Mouse (Mus musculus) heart, embryonic 10.5 days (tissue): ENCODE results near the gene Luzp2. TPM values are rescaled to one million over a fixed set of nuclear protein-coding genes. Genes with fewer than 3 reads are reported as not detected.
A peak's percentile ranks its signal among the peaks of the same experiment; 100 is the strongest.

Source experiments
- DNase-seq: peaks from one replicate; pipeline ENCODE4 v3.0.0-alpha.2; 2017; ENCODE audit warnings: low spot score
- H3K27ac ChIP-seq: fragments of 300-500 bp; sonication (generic); 2 replicates; pipeline ENCODE4 v1.5.1; 2016; ENCODE audit warnings: mild to moderate bottlenecking
- H3K27me3 ChIP-seq: fragments of 300-500 bp; sonication (generic); 2 replicates; pipeline ENCODE4 v1.6.1; 2016; ENCODE audit warnings: mild to moderate bottlenecking; ENCODE audit not compliant: poor library complexity, insufficient read depth, severe bottlenecking
- H3K36me3 ChIP-seq: fragments of 300-500 bp; sonication (generic); 2 replicates; pipeline ENCODE4 v1.6.1; 2016; ENCODE audit warnings: mild to moderate bottlenecking, moderate library complexity
- H3K4me1 ChIP-seq: fragments of 300-500 bp; sonication (generic); 2 replicates; pipeline ENCODE4 v1.6.1; 2016; ENCODE audit warnings: mild to moderate bottlenecking
- H3K4me3 ChIP-seq: fragments of 300-500 bp; sonication (generic); 2 replicates; pipeline ENCODE4 v1.5.1; 2016; ENCODE audit warnings: mild to moderate bottlenecking, moderate library complexity
- H3K9me3 ChIP-seq: fragments of 300-500 bp; sonication (generic); 2 replicates; pipeline ENCODE4 v1.6.1; 2016; ENCODE audit warnings: mild to moderate bottlenecking, moderate library complexity
- WGBS: fragments of 180-500 bp; shearing (Covaris S2); methylation state at CpG from one replicate; pipeline ENCODE4 v1.1.7; 2016; 5-methylcytosine and 5-hydroxymethylcytosine counted together
- polyA plus RNA-seq: library from polyadenylated mRNA; unstranded; fragments of >200 nt; fragmentation: Nextera tagmentation; extraction: Ambion mirVana; gene quantifications from 2 replicates; pipeline ENCODE4 v1.2.1, GENCODE M21; 2016

Luzp2 gene
- polyA plus RNA-seq: 0.41 TPM in 2 replicates

GRCm38 (mm10) chr7:54835372-54835851, at the start of gene Luzp2:
Gene Luzp2, plus strand, starts transcription at chr7:54835498.
- no peaks in the 10 kb centered on the region for H3K36me3 ChIP-seq
- WGBS: under 1% methylated on average over 22 of the region's 22 CpGs
- DNase-seq: peak; percentile 75
- H3K9me3 ChIP-seq: no peaks in the 10 kb centered on the region
- H3K27me3 ChIP-seq: peaks cover 18% of the 10 kb centered on the region
- H3K4me3 ChIP-seq: peak within 1 kb of the TSS; percentile 58
- 0 out of 2 replicates have a peak within 1 kb of the TSS, but pooled peaks have one; percentile 10 for H3K27ac ChIP-seq
- no peaks in the 10 kb centered on the region for H3K4me1 ChIP-seq

GRCm38 (mm10) chr7:54787456-54787855, 47.8 kb upstream of the Luzp2 start:
- no peak for DNase-seq
- H3K27ac ChIP-seq: no peak overlapping the region
- H3K9me3 ChIP-seq: no peaks in the 10 kb centered on the region
- H3K4me3 ChIP-seq: no peak overlapping the region
- H3K36me3 ChIP-seq: no peaks in the 10 kb centered on the region
- H3K4me1 ChIP-seq: no peaks in the 10 kb centered on the region
- H3K27me3 ChIP-seq: no peaks in the 10 kb centered on the region

GRCm38 (mm10) chr7:54818606-54819005, 16.7 kb upstream of the Luzp2 start:
- H3K4me3 ChIP-seq: no peak overlapping the region
- H3K36me3 ChIP-seq: no peaks in the 10 kb centered on the region
- no peaks in the 10 kb centered on the region for H3K4me1 ChIP-seq
- no peak for DNase-seq
- no peaks in the 10 kb centered on the region for H3K27me3 ChIP-seq
- H3K9me3 ChIP-seq: no peaks in the 10 kb centered on the region
- H3K27ac ChIP-seq: no peak overlapping the region

GRCm38 (mm10) chr7:54828751-54829150, 6.5 kb upstream of the Luzp2 start:
- no peak for DNase-seq
- no peaks in the 10 kb centered on the region for H3K4me1 ChIP-seq
- no peak overlapping the region for H3K27ac ChIP-seq
- no peaks in the 10 kb centered on the region for H3K36me3 ChIP-seq
- H3K9me3 ChIP-seq: no peaks in the 10 kb centered on the region
- H3K4me3 ChIP-seq: no peak overlapping the region
- H3K27me3 ChIP-seq: no peaks in the 10 kb centered on the region
- 81% methylated on average over 3 of the region's 3 CpGs for WGBS

- 2% methylated on average over 13 of the region's 13 CpGs for WGBS
- Histone ChIP-seq H3K27me3 (peaks cover 18% of the 10 kb centered on the region), H3K4me1 (no peaks in the 10 kb centered on the region), H3K36me3 (no peaks in the 10 kb centered on the region), H3K27ac (no peak overlapping the region), H3K4me3 (peak overlapping the region; percentile 58), H3K9me3 (no peaks in the 10 kb centered on the region)
- DNase-seq: no peak
Observed at GRCm38 (mm10) chr7:54835911-54836352, 634 bp downstream of the Luzp2 start.

GRCm38 (mm10) chr7:54836437-54836836, 1.1 kb downstream of the Luzp2 start:
- Histone ChIP-seq H3K9me3 (no peaks in the 10 kb centered on the region), H3K27ac (no peak overlapping the region), H3K27me3 (peaks cover 18% of the 10 kb centered on the region), H3K4me3 (peak overlapping the region; percentile 58), H3K4me1 (no peaks in the 10 kb centered on the region), H3K36me3 (no peaks in the 10 kb centered on the region)
- no peak for DNase-seq
- WGBS: 65% methylated on average over 5 of the region's 5 CpGs

- Histone ChIP-seq H3K4me1 (no peaks in the 10 kb centered on the region), H3K4me3 (no peak overlapping the region), H3K9me3 (no peaks in the 10 kb centered on the region), H3K27ac (no peak overlapping the region), H3K27me3 (no peaks in the 10 kb centered on the region), H3K36me3 (no peaks in the 10 kb centered on the region)
- 79% methylated on average over 4 of the region's 4 CpGs for WGBS
- DNase-seq: no peak
Observed at GRCm38 (mm10) chr7:54842807-54843335, 7.6 kb downstream of the Luzp2 start.

- H3K36me3 ChIP-seq: no peaks in the 10 kb centered on the region
- H3K4me3 ChIP-seq: no peak overlapping the region
- H3K27me3 ChIP-seq: no peaks in the 10 kb centered on the region
- no peak overlapping the region for H3K27ac ChIP-seq
- 88% methylated on average over 8 of the region's 8 CpGs for WGBS
- no peak for DNase-seq
- no peaks in the 10 kb centered on the region for H3K4me1 ChIP-seq
- H3K9me3 ChIP-seq: no peaks in the 10 kb centered on the region
Observed at GRCm38 (mm10) chr7:54845875-54846691, 10.8 kb downstream of the Luzp2 start.

- H3K27ac ChIP-seq: no peak overlapping the region
- no peak for DNase-seq
Observed at GRCm38 (mm10) chr7:54846692-54847020, 11.4 kb downstream of the Luzp2 start.

GRCm38 (mm10) chr7:54852860-54853259, 17.6 kb downstream of the Luzp2 start:
- WGBS: 91% methylated on average over 1 of the region's 1 CpGs
- H3K9me3 ChIP-seq: no peaks in the 10 kb centered on the region
- DNase-seq: no peak

More at GRCm38 (mm10) chr7:54846692-54847020, 11.4 kb downstream of the Luzp2 start:
- WGBS: 92% methylated on average over 2 of the region's 2 CpGs
- no peaks in the 10 kb centered on the region for H3K27me3 ChIP-seq
- H3K9me3 ChIP-seq: no peaks in the 10 kb centered on the region
- H3K4me1 ChIP-seq: no peaks in the 10 kb centered on the region
- H3K4me3 ChIP-seq: no peak overlapping the region
- H3K36me3 ChIP-seq: no peaks in the 10 kb centered on the region

GRCm38 (mm10) chr7:54861230-54861856, 26.0 kb downstream of the Luzp2 start:
- no peaks in the 10 kb centered on the region for H3K9me3 ChIP-seq
- no peak for DNase-seq
- 79% methylated on average over 11 of the region's 11 CpGs for WGBS

More at GRCm38 (mm10) chr7:54852860-54853259, 17.6 kb downstream of the Luzp2 start:
- Histone ChIP-seq H3K27ac (no peak overlapping the region), H3K36me3 (no peaks in the 10 kb centered on the region), H3K27me3 (no peaks in the 10 kb centered on the region), H3K4me1 (no peaks in the 10 kb centered on the region), H3K4me3 (no peak overlapping the region)

GRCm38 (mm10) chr7:54878928-54879644, 43.8 kb downstream of the Luzp2 start:
- H3K27me3 ChIP-seq: no peaks in the 10 kb centered on the region
- WGBS: 77% methylated on average over 4 of the region's 4 CpGs
- no peaks in the 10 kb centered on the region for H3K9me3 ChIP-seq
- H3K4me1 ChIP-seq: no peaks in the 10 kb centered on the region
- H3K4me3 ChIP-seq: no peak overlapping the region
- DNase-seq: no peak
- H3K27ac ChIP-seq: no peak overlapping the region
- H3K36me3 ChIP-seq: no peaks in the 10 kb centered on the region

More at GRCm38 (mm10) chr7:54861230-54861856, 26.0 kb downstream of the Luzp2 start:
- no peaks in the 10 kb centered on the region for H3K4me1 ChIP-seq
- H3K36me3 ChIP-seq: no peaks in the 10 kb centered on the region
- H3K27ac ChIP-seq: no peak overlapping the region
- H3K27me3 ChIP-seq: no peaks in the 10 kb centered on the region
- no peak overlapping the region for H3K4me3 ChIP-seq
